ENCODE assay signal across 8 mouse cellular contexts in genomic region chr12:80109753-80110545, GRCm38 (mm10). TPM values are rescaled to one million over a fixed set of nuclear protein-coding genes. Genes with fewer than 3 reads are reported as not detected.
DNase-seq lines count a peak whose midpoint lies in the region; ATAC-seq lines count a peak whose summit lies in the region.

No protein-coding gene starts in this region.

- H3K27ac ChIP-seq in forebrain, embryonic 15.5 days (replicated peaks): peak overlapping the region; percentile 73
- peak overlapping the region; percentile 85 for H3K27ac ChIP-seq in hindbrain, embryonic 16.5 days (ENCODE audit: low read depth, low read length)
- H3K27ac ChIP-seq in liver, embryonic 12.5 days: peak overlapping the region; percentile 99

- H3K36me3 ChIP-seq in forebrain, embryonic 15.5 days: no peaks in the 10 kb centered on the region
- no peaks in the 10 kb centered on the region for H3K36me3 ChIP-seq in hindbrain, embryonic 16.5 days (ENCODE audit: control insufficient read depth, insufficient read depth, low read length)
- H3K36me3 ChIP-seq in liver, embryonic 12.5 days: peaks cover 32% of the 10 kb centered on the region

- H3K9me3 ChIP-seq in forebrain, embryonic 15.5 days: no peaks in the 10 kb centered on the region
- H3K9me3 ChIP-seq in hindbrain, embryonic 16.5 days (ENCODE audit: control insufficient read depth, low read length): no peaks in the 10 kb centered on the region
- no peaks in the 10 kb centered on the region for H3K9me3 ChIP-seq in liver, embryonic 12.5 days (replicated peaks)

- peak overlapping the region; percentile 61 for H3K9ac ChIP-seq in forebrain, embryonic 15.5 days (replicated peaks)
- H3K9ac ChIP-seq in hindbrain, embryonic 16.5 days (ENCODE audit: low read depth, low read length): peak overlapping the region; percentile 77
- H3K9ac ChIP-seq in liver, embryonic 12.5 days: peak overlapping the region; percentile 92

- H3K27me3 ChIP-seq in forebrain, embryonic 15.5 days: peaks cover 10% of the 10 kb centered on the region; the same call in 1 of the 2 replicates
- peaks cover 8% of the 10 kb centered on the region for H3K27me3 ChIP-seq in hindbrain, embryonic 16.5 days (replicated peaks; ENCODE audit: control insufficient read depth, insufficient read depth, low read length)
- no peaks in the 10 kb centered on the region for H3K27me3 ChIP-seq in liver, embryonic 12.5 days (replicated peaks)

- intact Hi-C loops in heart, postnatal 25 days (cut with DNase I): loop anchor here (2.0 to 5.0 kb wide), 10 partner anchors 25 to 497 kb away; no protein-coding TSS in a partner anchor

- DNase-seq in heart, adult 11 months: peak; percentile 98
- no peak for DNase-seq in heart, postnatal 25 days (ENCODE audit: low spot score)
- DNase-seq in adrenal gland, postnatal 14 days: peak; percentile 59
- peak; percentile 65 for DNase-seq in neural tube, embryonic 10.5 days (ENCODE audit: extremely low spot score, low spot score)

- H3K4me3 ChIP-seq in forebrain, embryonic 15.5 days: peak overlapping the region; percentile 86
- peak overlapping the region; percentile 74 for H3K4me3 ChIP-seq in hindbrain, embryonic 16.5 days (ENCODE audit: low read length)
- H3K4me3 ChIP-seq in liver, embryonic 12.5 days: peak overlapping the region; percentile 85

- WGBS in forebrain, embryonic 15.5 days: 2% methylated on average over 53 of the region's 53 CpGs
- WGBS in hindbrain, embryonic 16.5 days: 2% methylated on average over 53 of the region's 53 CpGs
- 68% methylated on average over 53 of the region's 53 CpGs for WGBS in liver, embryonic 12.5 days (ENCODE audit: insufficient replicate concordance)

- H3K4me1 ChIP-seq in forebrain, embryonic 15.5 days: peaks cover 52% of the 10 kb centered on the region
- peaks cover 14% of the 10 kb centered on the region for H3K4me1 ChIP-seq in hindbrain, embryonic 16.5 days (ENCODE audit: control insufficient read depth, insufficient read depth, low read depth, low read length)
- peaks cover 53% of the 10 kb centered on the region for H3K4me1 ChIP-seq in liver, embryonic 12.5 days

- 0 out of 2 replicates have a peak, but pooled peaks have one; percentile 2 for ATAC-seq in forebrain, embryonic 15.5 days (replicated peaks)
- ATAC-seq in hindbrain, embryonic 16.5 days: peak; percentile 6; the same call in 1 of the 2 replicates
- no peak for ATAC-seq in liver, embryonic 12.5 days
- no peak for ATAC-seq in monocyte, adult 5-6 weeks (replicated peaks; ENCODE audit: insufficient number of reproducible peaks, low FRiP score, low TSS enrichment, poor library complexity, severe bottlenecking)

- peak overlapping the region; percentile 82 for H3K4me2 ChIP-seq in forebrain, embryonic 15.5 days (replicated peaks)
- H3K4me2 ChIP-seq in hindbrain, embryonic 16.5 days (ENCODE audit: low read length): peak overlapping the region; percentile 87
- H3K4me2 ChIP-seq in liver, embryonic 12.5 days: peak overlapping the region; percentile 88

RNA-seq across cellular contexts. Expression of gene Zfp36l1, which starts 2.9 kb away (rescaled TPM):
- 100 to 1,000 TPM in 1 of 2 experiments, 10 to 100 TPM in 1; 96.9 to 110 TPM for total RNA-seq in heart, postnatal 25 days (2021)
- total RNA-seq in adrenal gland, postnatal 14 days (2021): 197 and 204 TPM in 2 replicates
- polyA plus RNA-seq in forebrain, embryonic 15.5 days (2015; fragmentation: Nextera tagmentation; extraction: Ambion mirVana): 28.2 and 35.3 TPM in 2 replicates
- 38.0 and 50.8 TPM in 2 replicates for polyA plus RNA-seq in hindbrain, embryonic 16.5 days (2015; fragmentation: Nextera tagmentation; extraction: Ambion mirVana)
- 23.9 and 24.2 TPM in 2 replicates for polyA plus RNA-seq in liver, embryonic 12.5 days (2016; fragmentation: Nextera tagmentation; extraction: Ambion mirVana)
- 42.9 to 74.7 TPM (median 44.7 TPM) in 3 replicates for total RNA-seq in monocyte, adult 5-6 weeks (2017)

Comparison
In these comparisons a context has a peak if more than half of its experiments do, and no peak if none do; other contexts are left out.
1. ATAC-seq: peak in forebrain, embryonic 15.5 days (single experiment) and hindbrain, embryonic 16.5 days (single experiment); none in liver, embryonic 12.5 days (single experiment) and monocyte, adult 5-6 weeks (single experiment).
2. Peak in every context shown above with its lines, with median percentiles within 50 percentile points of each other: H3K27ac ChIP-seq, H3K4me2 ChIP-seq, H3K4me3 ChIP-seq and H3K9ac ChIP-seq.